Mouse (Mus musculus) kidney, embryonic 15.5 days (tissue): Measurements from ENCODE around the gene Btnl1. TPM values are rescaled to one million over a fixed set of nuclear protein-coding genes. Genes with fewer than 3 reads are reported as not detected.

Experiments used
- ATAC-seq: fragments of 200-750 bp; cut with Nextera tagmentation; replicated peaks from 2 replicates; pipeline ENCODE4 v1.8.0; 2017; ENCODE audit warnings: moderate TSS enrichment; ENCODE audit not compliant: low FRiP score
- H3K27ac ChIP-seq: fragments of 300-500 bp; sonication (generic); 2 replicates; pipeline ENCODE4 v1.5.1; 2015; ENCODE audit warnings: mild to moderate bottlenecking, inconsistent platforms
- H3K27me3 ChIP-seq: fragments of 300-500 bp; sonication (generic); 2 replicates; pipeline ENCODE4 v1.6.1; 2015; ENCODE audit warnings: inconsistent platforms
- H3K36me3 ChIP-seq: fragments of 300-500 bp; sonication (generic); 2 replicates; pipeline ENCODE4 v1.6.1; 2015; ENCODE audit warnings: inconsistent platforms
- H3K4me1 ChIP-seq: fragments of 300-500 bp; sonication (generic); 2 replicates; pipeline ENCODE4 v1.6.1; 2015; ENCODE audit warnings: inconsistent platforms
- H3K4me2 ChIP-seq: fragments of 300-500 bp; sonication (generic); 2 replicates; pipeline ENCODE4 v1.6.1; 2015; ENCODE audit warnings: moderate library complexity, mild to moderate bottlenecking, inconsistent platforms
- H3K4me3 ChIP-seq: fragments of 300-500 bp; sonication (generic); replicated peaks from 2 replicates; pipeline ENCODE4 v1.5.1; 2015; ENCODE audit warnings: mild to moderate bottlenecking, inconsistent platforms
- H3K9ac ChIP-seq: fragments of 300-500 bp; sonication (generic); 2 replicates; pipeline ENCODE4 v1.6.1; 2015; ENCODE audit warnings: mild to moderate bottlenecking, inconsistent platforms
- H3K9me3 ChIP-seq: fragments of 300-500 bp; sonication (generic); replicated peaks from 2 replicates; pipeline ENCODE4 v1.6.1; 2016; ENCODE audit warnings: inconsistent platforms
- WGBS: fragments of 180-500 bp; shearing (Covaris S2); methylation state at CpG from one replicate; pipeline ENCODE4 v1.1.7; 2015; ENCODE audit warnings: mixed read lengths; 5-methylcytosine and 5-hydroxymethylcytosine counted together
- polyA plus RNA-seq: library from polyadenylated mRNA; unstranded; fragments of >200 nt; fragmentation: Nextera tagmentation; extraction: Ambion mirVana; gene quantifications from 2 replicates; pipeline ENCODE4 v1.2.1, GENCODE M21; 2015

Btnl1 gene
- polyA plus RNA-seq, 1 experiment from 2014 or later, result not detected

DNA sequence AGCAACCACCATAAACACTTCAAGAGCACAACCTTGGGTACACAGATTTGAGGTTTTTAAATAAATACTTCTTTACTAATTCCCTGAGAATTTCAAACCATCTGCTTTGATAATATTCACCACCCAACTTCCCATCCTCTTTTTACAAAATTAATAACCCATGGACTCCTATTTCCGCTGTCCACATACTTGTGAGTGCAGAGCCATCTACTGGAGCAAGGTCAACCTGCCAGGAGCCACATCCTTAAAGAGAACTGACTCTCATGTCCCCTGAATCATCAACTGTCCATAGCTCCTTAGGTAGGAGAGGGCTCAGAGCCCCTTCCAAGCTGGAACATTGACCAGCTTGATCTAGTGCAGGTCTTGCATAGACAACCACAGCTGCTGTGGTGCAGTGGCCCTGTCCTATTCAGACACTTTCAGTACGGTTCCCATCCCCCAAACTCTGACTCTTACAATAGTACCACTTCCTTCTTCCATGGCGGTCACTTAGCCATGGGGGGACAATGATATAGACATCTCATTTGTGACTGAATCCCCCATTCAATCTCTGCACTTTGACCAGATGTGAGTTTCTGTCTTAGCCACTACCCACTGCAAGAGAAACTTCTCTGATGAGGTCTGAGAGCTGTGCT is 13.1 kb upstream of the Btnl1 start:
- no peaks in the 10 kb centered on the region for H3K36me3 ChIP-seq
- no peak overlapping the region for H3K9ac ChIP-seq
- H3K27me3 ChIP-seq, result no peaks in the 10 kb centered on the region
- H3K9me3 ChIP-seq, result no peaks in the 10 kb centered on the region
- H3K27ac ChIP-seq, result no peak overlapping the region
- H3K4me3 ChIP-seq, result no peak overlapping the region
- 86% methylated on average over 3 of the region's 3 CpGs for WGBS
- H3K4me1 ChIP-seq, result no peaks in the 10 kb centered on the region
- no peak overlapping the region for H3K4me2 ChIP-seq
- no peak for ATAC-seq

DNA sequence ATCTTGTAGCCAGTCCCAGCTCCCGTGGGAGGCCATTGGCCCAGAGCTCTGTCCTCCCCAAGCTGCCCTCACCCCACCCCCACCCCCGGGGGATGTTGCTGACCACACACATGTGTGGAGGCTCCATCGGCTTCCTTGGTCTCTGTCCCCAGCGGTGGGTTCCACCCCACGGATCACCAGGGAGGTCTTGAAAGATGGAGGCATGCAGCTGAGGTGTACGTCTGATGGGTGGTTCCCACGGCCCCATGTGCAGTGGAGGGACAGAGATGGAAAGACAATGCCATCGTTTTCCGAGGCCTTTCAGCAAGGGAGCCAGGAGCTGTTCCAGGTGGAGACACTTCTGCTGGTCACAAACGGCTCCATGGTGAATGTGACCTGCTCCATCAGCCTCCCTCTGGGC is 11.9 kb upstream of the Btnl1 start:
- no peak overlapping the region for H3K4me3 ChIP-seq
- no peaks in the 10 kb centered on the region for H3K9me3 ChIP-seq
- no peaks in the 10 kb centered on the region for H3K36me3 ChIP-seq
- 66% methylated on average over 10 of the region's 10 CpGs for WGBS
- H3K9ac ChIP-seq, result no peak overlapping the region
- no peaks in the 10 kb centered on the region for H3K4me1 ChIP-seq
- H3K4me2 ChIP-seq, result no peak overlapping the region
- no peaks in the 10 kb centered on the region for H3K27me3 ChIP-seq
- H3K27ac ChIP-seq, result no peak overlapping the region
- ATAC-seq, result no peak

DNA sequence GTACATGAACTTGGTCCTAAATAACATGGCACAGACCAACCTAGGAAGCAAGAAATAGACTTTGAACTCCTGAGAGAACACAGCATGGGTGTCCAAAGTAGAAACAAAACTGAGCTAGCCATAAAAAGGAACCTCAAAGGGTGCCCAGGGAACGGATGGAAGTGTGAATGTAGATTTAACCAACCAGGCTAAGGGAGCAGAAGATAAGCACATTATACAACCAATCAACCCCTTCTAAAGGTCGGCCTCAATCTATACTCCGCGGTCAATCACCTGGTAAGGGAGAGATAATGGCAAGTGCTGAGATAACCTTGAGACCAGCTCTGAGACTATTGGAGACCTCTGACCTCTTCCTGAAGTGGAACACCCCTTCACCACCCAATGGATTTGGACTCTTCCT is 6.4 kb upstream of the Btnl1 start:
- ATAC-seq, result no peak
- Histone ChIP-seq H3K9me3 (no peaks in the 10 kb centered on the region), H3K4me3 (no peak overlapping the region), H3K4me2 (no peak overlapping the region), H3K27me3 (no peaks in the 10 kb centered on the region), H3K4me1 (no peaks in the 10 kb centered on the region), H3K27ac (no peak overlapping the region), H3K9ac (no peak overlapping the region), H3K36me3 (no peaks in the 10 kb centered on the region)
- WGBS, result 74% methylated on average over 4 of the region's 4 CpGs

DNA sequence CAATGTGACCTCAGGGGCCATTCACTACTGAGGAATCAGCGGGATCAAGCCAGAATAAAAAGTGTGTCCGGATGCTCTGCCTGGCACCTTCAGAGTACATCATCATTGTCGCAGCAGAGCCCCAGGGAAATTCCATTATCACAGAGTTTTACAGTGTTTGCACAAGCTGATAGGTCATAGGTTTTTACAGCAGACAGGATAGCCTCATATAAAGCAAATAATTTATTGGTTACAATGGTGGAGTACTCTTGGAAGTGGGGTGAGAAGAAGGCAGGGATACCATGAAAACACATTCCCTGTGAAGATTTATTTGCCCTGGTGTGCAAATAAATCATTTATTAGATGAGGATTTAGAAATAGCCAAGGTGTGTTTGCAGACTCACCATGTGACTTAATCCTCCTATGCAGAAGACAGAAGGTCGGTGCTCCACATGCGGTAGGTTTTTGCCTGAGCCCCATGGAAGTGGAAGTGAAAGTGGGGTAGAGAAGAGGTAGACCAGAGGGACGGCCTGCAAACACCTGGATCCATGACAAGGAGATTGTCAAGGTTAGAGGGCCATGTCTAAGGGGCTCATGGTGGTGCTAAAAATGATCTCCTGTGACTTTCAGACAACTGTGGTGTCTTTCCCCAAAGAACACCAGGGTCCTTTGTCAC is 3.8 kb upstream of the Btnl1 start:
- 62% methylated on average over 6 of the region's 6 CpGs for WGBS

DNA sequence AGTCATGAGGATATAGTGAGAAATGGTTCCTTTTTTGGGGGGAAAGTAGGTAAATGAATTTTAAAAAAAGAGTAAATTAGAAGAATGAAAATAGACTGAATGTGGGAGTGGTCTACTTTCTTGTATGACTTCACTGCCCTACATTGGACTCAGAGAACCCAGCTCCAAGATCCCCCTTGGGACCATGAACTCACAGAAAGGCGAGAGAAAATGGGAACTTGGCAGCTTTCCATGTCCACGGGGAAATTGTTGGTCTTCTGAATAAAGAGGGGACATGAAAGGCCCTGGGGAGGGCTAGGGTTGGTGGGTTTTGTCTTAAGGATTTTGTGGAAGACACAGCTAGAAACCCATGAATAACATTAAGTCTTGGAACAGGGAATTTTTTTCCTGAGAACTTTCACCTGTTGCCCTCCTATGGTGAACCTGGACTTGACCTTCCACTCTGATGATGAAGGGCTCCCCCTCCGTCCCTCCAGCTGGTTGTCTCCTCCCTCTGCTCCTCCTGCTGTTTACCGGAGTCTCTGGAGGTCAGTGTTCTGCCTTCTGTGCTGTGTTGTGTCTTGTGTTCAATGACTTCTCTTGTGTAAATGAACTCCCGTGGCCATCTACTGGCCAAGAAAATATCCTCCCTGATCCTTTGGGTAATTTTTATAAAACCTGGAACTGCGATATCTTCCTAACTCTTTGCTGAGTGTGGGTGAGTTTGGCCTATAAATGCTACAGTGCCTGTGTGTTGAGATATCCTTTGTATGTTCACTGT is 698 bp downstream of the Btnl1 start:
- Histone ChIP-seq H3K4me1 (no peaks in the 10 kb centered on the region), H3K27ac (no peak overlapping the region), H3K27me3 (no peaks in the 10 kb centered on the region), H3K9me3 (no peaks in the 10 kb centered on the region), H3K4me2 (no peak overlapping the region), H3K4me3 (no peak overlapping the region), H3K36me3 (no peaks in the 10 kb centered on the region), H3K9ac (no peak overlapping the region)
- no peak for ATAC-seq
- WGBS, result 52% methylated on average over 6 of the region's 6 CpGs

More for the DNA sequence above, 3.8 kb upstream of the Btnl1 start:
- Histone ChIP-seq H3K27ac (no peak overlapping the region), H3K9me3 (no peaks in the 10 kb centered on the region), H3K4me1 (no peaks in the 10 kb centered on the region), H3K4me2 (no peak overlapping the region), H3K36me3 (no peaks in the 10 kb centered on the region), H3K27me3 (no peaks in the 10 kb centered on the region), H3K4me3 (no peak overlapping the region), H3K9ac (no peak overlapping the region)
- no peak for ATAC-seq

DNA sequence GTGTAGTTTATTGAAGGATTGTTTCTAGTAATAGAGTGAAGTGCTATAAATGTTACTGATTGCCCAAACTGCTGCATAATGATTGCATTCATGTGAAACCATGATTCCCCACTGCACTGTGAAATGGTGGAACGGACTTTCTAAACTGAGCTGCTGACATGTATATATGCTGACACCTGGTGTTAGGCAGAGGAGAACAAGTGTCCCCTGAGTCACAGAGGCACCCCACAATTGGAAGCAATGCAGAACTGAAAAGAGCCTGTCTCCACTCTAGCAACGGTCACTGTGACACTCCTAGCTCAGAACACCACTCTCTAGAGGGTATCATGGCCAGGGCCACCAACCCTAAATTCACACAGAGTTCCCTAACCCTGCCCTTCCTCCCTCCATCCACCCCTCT is 1.8 kb downstream of the Btnl1 start:
- ATAC-seq, result no peak
- no peaks in the 10 kb centered on the region for H3K9me3 ChIP-seq
- WGBS, result 73% methylated on average over 2 of the region's 2 CpGs
- no peaks in the 10 kb centered on the region for H3K36me3 ChIP-seq
- H3K4me1 ChIP-seq, result no peaks in the 10 kb centered on the region
- no peak overlapping the region for H3K27ac ChIP-seq
- H3K4me3 ChIP-seq, result no peak overlapping the region
- no peak overlapping the region for H3K4me2 ChIP-seq
- H3K27me3 ChIP-seq, result no peaks in the 10 kb centered on the region
- H3K9ac ChIP-seq, result no peak overlapping the region

DNA sequence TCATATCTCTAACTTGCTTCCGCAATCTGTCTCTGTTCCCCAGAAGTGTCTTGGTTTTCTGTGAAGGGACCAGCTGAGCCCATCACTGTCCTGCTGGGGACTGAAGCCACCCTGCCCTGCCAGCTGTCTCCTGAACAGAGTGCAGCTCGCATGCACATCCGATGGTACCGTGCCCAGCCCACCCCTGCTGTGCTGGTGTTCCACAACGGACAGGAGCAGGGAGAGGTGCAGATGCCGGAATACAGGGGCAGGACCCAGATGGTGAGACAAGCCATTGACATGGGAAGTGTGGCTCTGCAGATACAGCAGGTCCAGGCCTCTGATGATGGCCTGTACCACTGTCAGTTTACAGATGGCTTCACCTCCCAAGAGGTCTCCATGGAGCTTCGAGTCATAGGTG is 2.5 kb downstream of the Btnl1 start:
- Histone ChIP-seq H3K9ac (no peak overlapping the region), H3K9me3 (no peaks in the 10 kb centered on the region), H3K4me2 (no peak overlapping the region), H3K4me3 (no peak overlapping the region), H3K27me3 (no peaks in the 10 kb centered on the region), H3K4me1 (no peaks in the 10 kb centered on the region), H3K27ac (no peak overlapping the region), H3K36me3 (no peaks in the 10 kb centered on the region)
- no peak for ATAC-seq
- 88% methylated on average over 7 of the region's 7 CpGs for WGBS

DNA sequence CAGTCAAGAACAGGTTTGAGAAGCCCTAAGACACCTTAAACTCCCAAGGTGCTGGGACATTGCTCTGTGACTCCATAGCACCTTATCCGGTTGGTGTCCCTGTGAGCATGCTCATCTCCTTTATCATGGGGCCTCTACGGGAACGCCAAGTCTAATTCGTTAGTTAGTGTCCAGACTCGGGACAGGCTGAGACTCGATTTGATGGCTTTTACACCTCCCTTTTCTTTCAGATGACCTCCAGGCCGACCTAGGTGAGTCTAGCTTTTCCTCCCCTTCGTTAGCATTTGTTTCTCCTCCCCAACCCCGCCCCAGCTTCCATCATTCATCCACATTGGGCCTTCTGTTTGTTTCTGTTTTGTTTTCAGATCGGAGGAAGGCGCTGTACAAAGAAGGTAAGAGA is 4.9 kb downstream of the Btnl1 start:
- H3K9ac ChIP-seq, result no peak overlapping the region
- H3K36me3 ChIP-seq, result no peaks in the 10 kb centered on the region
- no peaks in the 10 kb centered on the region for H3K27me3 ChIP-seq
- WGBS, result 56% methylated on average over 11 of the region's 11 CpGs
- no peaks in the 10 kb centered on the region for H3K4me1 ChIP-seq
- ATAC-seq, result no peak
- H3K9me3 ChIP-seq, result no peaks in the 10 kb centered on the region
- H3K4me2 ChIP-seq, result no peak overlapping the region
- H3K27ac ChIP-seq, result no peak overlapping the region
- H3K4me3 ChIP-seq, result no peak overlapping the region

DNA sequence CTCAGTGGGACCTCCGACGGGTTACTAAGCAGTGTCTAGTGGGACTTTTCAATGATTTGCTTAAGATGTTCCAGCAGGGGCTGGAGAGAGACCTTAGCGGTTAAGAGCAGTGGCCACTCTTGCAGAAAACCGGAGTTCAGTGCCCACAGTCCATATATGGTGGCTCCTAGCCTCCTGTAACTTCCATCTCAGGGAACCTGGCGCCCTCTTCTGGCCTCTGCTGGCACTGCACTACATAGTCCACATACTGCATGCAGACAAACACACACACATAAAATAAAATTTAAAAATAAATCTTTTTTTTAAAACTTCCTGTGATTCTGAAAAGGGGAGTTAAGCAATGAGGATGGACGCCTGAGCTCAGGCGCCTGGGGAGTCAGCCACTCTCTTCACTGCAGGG is 6.3 kb downstream of the Btnl1 start:
- no peaks in the 10 kb centered on the region for H3K9me3 ChIP-seq
- WGBS, result 78% methylated on average over 7 of the region's 7 CpGs
- H3K4me2 ChIP-seq, result no peak overlapping the region
- no peak for ATAC-seq
- no peaks in the 10 kb centered on the region for H3K36me3 ChIP-seq
- no peak overlapping the region for H3K27ac ChIP-seq
- H3K9ac ChIP-seq, result no peak overlapping the region
- H3K4me3 ChIP-seq, result no peak overlapping the region
- H3K27me3 ChIP-seq, result no peaks in the 10 kb centered on the region
- no peaks in the 10 kb centered on the region for H3K4me1 ChIP-seq

DNA sequence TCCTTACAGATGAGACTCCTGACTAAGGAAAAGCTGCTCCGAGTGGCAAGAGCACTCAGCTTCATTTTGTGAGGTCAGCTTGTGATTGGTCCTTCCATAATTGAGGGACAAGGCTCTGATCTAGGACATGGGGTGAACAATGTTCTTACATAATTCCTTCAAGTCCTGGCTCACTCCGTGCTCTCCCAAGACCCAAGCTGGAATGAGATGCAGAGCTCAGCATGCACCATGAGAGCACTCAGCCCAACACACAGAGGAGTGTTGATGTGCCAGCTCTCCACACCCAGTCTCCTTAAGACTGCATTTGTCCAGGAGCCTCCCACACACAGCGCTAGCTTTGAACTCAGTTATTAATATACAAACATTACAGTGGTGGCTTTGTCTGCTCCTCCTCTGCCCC is 7.8 kb downstream of the Btnl1 start:
- Histone ChIP-seq H3K27me3 (no peaks in the 10 kb centered on the region), H3K36me3 (no peaks in the 10 kb centered on the region), H3K4me1 (no peaks in the 10 kb centered on the region), H3K4me2 (no peak overlapping the region), H3K9me3 (no peaks in the 10 kb centered on the region), H3K9ac (no peak overlapping the region), H3K4me3 (no peak overlapping the region), H3K27ac (no peak overlapping the region)
- WGBS, result 56% methylated on average over 3 of the region's 3 CpGs
- 0 out of 2 replicates have a peak, but pooled peaks have one; percentile 33 for ATAC-seq

DNA sequence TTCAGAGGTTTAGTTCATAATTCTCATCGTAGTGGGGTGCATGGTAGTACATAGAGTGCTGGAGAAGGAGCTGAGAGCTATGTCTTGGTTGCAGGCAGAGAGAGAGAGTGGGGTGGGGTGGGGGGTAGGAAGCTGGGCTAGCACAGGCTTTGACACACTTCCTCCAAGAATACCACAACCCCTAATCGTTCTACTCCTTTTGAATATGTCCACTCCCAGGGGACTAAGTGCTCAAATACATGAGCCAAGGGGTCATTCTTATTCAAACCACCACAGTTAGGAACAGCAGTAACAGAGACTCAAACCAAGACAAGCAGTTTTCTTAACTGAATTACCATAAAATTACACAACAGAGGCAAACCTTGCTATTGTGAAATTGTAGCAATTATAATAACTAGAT is 9.7 kb downstream of the Btnl1 start:
- no peak overlapping the region for H3K4me3 ChIP-seq
- H3K27ac ChIP-seq, result no peak overlapping the region
- WGBS, result 78% methylated on average over 2 of the region's 2 CpGs
- peaks cover under 1% of the 10 kb centered on the region; the same call in 1 of the 2 replicates for H3K4me1 ChIP-seq
- H3K9me3 ChIP-seq, result no peaks in the 10 kb centered on the region
- no peaks in the 10 kb centered on the region for H3K36me3 ChIP-seq
- 0 out of 2 replicates have a peak, but pooled peaks cover 4% of the 10 kb centered on the region for H3K27me3 ChIP-seq
- no peak overlapping the region for H3K9ac ChIP-seq
- ATAC-seq, result no peak
- H3K4me2 ChIP-seq, result no peak overlapping the region

DNA sequence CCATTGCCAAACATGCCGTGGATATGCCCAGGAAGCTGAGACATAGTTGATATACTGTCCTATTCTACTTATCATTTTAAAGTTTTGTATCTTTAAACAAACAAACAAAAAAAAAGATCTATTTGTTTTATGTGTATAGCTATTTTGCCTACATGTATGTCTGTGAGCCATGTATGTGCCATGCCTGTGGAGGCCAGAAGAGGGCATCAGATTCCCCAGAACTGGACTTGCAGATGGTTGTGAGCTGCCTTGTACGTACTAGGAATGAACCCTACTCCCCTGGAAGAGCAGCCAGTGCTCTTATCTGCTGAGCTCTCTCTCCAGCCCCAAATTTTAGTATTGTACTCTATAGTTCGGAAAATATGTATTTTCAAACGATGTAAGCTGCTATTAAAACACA is 11.6 kb downstream of the Btnl1 start:
- 0 out of 2 replicates have a peak, but pooled peaks cover 4% of the 10 kb centered on the region for H3K27me3 ChIP-seq
- no peak for ATAC-seq
- H3K4me1 ChIP-seq, result peaks cover 9% of the 10 kb centered on the region; the same call in 1 of the 2 replicates
- H3K4me2 ChIP-seq, result no peak overlapping the region
- WGBS, result 42% methylated on average over 4 of the region's 4 CpGs
- H3K9ac ChIP-seq, result no peak overlapping the region
- no peaks in the 10 kb centered on the region for H3K36me3 ChIP-seq
- H3K27ac ChIP-seq, result no peak overlapping the region
- H3K9me3 ChIP-seq, result no peaks in the 10 kb centered on the region
- H3K4me3 ChIP-seq, result no peak overlapping the region
